Mouse (Mus musculus) layer of hippocampus, adult 2 months (tissue): Measurements from ENCODE around the gene Smpd3. TPM values are rescaled to one million over a fixed set of nuclear protein-coding genes. Genes with fewer than 3 reads are reported as not detected.

Experiments used
- DNase-seq, 2 experiments: peaks; one replicate each; pipeline ENCODE4 v3.0.0; 2022; ENCODE audit warnings: low spot score in 2 of 2
- H3K27ac ChIP-seq: fragments of 200-600 bp; 2 replicates; pipeline ENCODE4 v1.8.1; 2022
- H3K4me3 ChIP-seq: fragments of 200-600 bp; 2 replicates; pipeline ENCODE4 v1.8.1; 2022; ENCODE audit warnings: mild to moderate bottlenecking
- CTCF ChIP-seq: fragments of 200-600 bp; conservative IDR thresholded peaks from 2 replicates; pipeline ENCODE4 v1.8.1; 2022; ENCODE audit warnings: antibody characterized with exemption, mild to moderate bottlenecking, moderate library complexity
- total RNA-seq, 2 experiments: library from RNA; stranded (reverse); gene quantifications; 2 replicates each; pipeline ENCODE4 v1.2.3; 2021

The Smpd3 gene
- total RNA-seq, 2 experiments from 2014 or later: 74.2 to 75.8 TPM

DNA sequence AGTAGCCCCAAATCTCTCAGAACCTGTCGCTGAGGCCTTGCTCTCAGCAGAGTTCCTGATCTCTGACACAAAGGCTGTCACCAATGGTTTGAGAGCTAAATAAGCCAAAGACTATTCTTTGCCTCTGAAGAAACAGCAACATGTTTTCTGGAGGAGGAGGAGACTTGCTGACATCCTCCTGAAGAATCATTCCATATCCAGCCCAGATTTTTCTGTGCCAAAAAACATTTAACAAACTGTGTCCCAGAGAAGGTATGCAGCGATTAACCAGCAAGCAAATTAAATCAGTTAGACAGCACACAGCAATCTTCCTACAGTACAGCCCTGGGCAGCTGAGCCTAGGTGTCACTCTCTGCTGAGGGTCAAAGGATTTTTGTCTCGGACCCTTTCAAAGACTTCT lies 64.3 kb downstream of the Smpd3 start:
- Histone ChIP-seq H3K27ac (peak overlapping the region; percentile 96), H3K4me3 (no peak overlapping the region)
- no peak for TF ChIP-seq CTCF
- no peak for DNase-seq

DNA sequence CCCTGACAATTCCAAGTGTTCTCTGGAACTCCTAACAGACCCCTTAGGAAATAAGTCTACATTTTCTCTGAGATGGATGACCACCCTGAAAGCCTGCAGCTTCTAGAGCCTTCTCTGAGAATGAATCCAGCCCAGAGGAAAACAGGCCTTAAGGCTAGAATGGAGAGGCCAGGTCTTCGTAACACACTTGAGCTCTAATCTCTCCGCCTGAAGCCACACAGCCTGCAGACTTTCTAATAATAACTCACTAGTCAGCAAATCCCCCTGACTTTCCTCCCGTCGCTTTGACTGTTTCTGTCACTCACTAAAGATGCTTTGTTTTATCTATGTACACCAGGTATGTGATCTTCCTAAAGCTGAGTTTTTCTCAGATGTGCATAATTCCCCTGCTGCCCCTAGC lies 66.4 kb downstream of the Smpd3 start:
- TF ChIP-seq CTCF: no peak
- no peak for DNase-seq
- no peak overlapping the region for H3K4me3 ChIP-seq
- H3K27ac ChIP-seq: peak overlapping the region; percentile 96

DNA sequence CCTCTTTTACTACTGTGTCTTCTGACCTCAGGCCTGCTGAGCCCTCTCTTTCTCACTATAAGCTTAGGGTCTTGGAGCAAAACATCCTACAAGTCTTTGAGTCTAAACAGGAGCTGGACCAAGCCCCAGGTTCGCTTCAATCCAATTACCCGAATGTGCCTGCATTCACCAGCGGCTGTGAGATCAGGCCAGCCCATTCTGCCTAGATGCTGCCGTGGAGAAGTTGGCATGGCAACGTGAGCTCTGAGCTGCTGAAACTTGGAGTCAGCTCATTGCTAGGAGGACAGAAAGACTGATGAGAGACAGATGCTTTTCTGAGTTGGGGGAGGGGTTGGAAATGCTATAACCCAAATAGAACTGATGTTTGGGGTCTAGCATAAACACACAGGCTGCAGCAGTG lies 67.0 kb downstream of the Smpd3 start:
- no peak for TF ChIP-seq CTCF
- DNase-seq: peak; percentile 71 to 88
- Histone ChIP-seq H3K27ac (peak overlapping the region; percentile 96), H3K4me3 (no peak overlapping the region)

DNA sequence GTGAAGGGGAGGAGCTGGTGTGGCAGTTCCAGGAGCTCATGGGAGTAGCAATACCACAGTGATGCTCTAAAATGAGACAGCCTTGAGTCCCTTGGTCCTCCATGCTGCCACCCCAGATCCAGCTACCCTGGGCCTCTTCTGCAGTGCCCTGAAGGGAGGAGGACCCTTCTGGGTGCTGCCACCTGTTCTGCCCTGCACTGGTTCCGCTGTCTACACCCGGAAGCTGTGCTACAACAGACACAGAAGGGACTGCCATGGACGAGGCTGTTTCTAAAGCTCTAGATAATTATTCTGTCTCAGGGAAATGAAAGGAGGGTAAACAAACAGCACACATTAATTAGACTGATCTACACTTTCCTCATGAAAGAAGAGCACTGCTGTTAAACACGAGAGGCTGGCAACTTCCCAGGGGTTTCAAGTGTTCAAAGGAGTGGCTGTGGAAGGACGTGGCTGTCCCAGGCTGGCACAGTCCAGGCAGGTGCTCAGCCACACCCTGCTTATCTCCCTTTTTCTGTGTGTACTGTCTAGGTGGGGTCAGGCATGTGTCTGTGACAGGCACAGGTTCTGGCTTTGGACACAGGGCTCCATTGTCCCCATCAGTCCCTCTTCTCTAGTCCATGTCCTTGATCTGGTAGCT lies 69.0 kb downstream of the Smpd3 start:
- TF ChIP-seq CTCF: no peak
- Histone ChIP-seq H3K27ac (peak overlapping the region; percentile 96), H3K4me3 (no peak overlapping the region)
- no peak for DNase-seq

DNA sequence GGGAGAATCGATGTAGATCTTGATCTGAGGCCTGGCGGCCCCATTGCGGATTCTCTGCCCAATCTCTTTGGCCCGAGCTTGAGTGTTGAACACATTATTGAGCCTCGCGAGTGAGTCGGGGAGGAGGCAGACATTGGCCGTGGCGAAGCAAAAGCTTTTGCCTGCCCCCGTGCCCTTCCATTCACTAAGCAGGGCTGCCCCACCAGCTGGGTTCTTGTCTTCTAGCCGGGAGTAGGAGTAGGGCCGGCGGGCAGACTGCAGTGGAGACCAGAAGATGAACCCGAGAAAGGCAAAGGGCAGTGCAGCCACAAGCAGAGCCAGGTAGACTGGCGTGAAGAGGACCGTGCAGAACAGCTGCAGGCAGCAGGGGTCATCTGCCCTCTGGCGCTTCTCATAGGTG lies 72.4 kb downstream of the Smpd3 start:
- H3K4me3 ChIP-seq: no peak overlapping the region
- peak overlapping the region; percentile 61; the same call in 1 of the 2 replicates for H3K27ac ChIP-seq
- TF ChIP-seq CTCF: no peak
- no peak for DNase-seq

DNA sequence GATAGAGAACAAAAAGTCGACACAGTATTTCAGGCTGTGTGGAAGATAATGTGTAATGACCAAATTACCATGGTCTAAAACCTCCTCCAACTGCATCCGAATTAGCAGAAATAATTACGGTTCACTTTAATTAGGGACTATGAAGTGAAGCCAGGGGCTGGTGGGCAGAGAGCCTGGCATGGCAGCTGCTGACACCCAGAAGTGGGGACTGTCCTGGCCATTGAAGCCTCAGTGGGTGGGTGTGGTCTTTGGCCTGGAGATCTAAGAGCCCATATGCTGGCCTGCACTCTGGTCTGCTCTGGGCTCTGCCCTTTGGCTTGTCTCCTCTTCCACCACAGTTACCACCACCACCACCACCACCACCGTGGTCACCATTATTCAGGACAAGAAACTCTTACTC lies 73.9 kb downstream of the Smpd3 start:
- TF ChIP-seq CTCF: no peak
- no peak for DNase-seq
- Histone ChIP-seq H3K4me3 (no peak overlapping the region), H3K27ac (peak overlapping the region; percentile 61; the same call in 1 of the 2 replicates)

DNA sequence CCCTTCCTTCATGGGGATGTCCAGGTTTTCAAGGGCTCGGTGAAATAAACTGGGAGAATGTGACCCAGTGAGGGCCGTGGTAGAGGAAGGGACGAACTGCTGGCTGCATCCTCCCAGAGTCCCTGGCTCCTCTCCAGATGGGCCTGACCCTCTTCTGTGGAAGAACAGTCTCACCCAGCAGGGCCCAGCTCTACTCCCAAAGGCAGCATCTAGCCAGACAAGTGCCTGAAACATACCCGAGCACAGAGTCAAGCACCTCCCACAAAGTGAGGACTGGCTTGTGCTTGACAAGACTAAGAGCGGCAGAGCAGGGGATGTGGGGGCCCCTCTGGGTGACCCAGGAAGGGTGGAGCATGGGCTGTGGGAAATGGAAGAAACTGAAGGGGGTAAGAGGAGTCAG lies 75.4 kb downstream of the Smpd3 start:
- TF ChIP-seq CTCF: no peak
- peak overlapping the region; percentile 61 for H3K27ac ChIP-seq
- DNase-seq: no peak
- no peak overlapping the region for H3K4me3 ChIP-seq

DNA sequence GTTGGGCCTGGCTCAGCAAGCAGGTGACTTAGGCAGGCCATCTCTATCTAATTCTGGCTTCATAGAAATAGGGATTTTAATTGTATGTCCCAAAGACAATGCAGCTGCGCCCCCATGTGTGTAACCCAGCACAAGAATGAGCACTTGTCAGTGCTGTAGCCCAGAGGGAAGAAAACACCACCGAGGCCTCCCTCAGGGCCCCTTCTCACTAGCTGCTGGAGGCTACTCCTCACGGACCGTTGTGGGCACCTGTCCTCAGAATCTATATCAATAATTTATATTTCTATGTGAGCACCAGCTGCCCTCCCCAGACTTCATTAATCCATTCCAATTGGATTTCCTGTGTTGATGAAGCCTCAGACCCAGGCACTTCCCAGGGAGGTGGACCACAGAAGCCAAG lies 76.9 kb downstream of the Smpd3 start:
- no peak for DNase-seq
- no peak for TF ChIP-seq CTCF
- no peak overlapping the region for H3K27ac ChIP-seq
- no peak overlapping the region for H3K4me3 ChIP-seq

DNA sequence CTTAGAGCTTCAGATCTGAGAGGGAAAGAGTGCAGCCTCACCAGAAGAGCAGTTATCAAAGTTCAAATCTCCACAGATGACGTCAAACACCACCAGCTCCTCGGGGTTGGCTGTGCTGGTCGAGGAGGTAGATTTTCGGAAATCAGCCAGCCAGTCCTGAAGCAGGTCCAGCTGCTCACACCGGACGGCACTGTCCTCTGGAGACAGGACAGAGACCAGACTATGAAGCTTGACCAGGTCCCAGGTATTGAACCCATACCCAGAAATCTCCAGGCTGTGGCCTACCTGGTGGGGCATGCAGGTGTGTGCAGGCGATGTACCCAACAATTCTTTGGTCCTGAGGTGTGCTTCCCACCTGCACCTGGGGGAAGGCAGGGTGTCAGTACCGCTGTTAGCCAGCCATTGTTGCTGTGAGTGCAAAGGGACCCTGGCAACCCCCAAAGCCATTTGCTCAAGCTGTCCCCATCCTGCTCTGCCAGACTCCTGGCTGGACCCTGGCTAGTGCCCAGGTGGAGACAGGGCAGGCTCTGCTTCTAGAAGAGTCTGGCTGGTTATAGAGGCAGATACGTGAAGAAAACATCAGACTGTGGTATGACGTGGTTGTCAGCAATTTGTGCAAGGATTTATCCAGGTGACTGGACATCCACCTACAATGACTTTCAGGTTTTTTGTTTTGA lies 78.1 kb downstream of the Smpd3 start:
- TF ChIP-seq CTCF: no peak
- H3K4me3 ChIP-seq: no peak overlapping the region
- no peak for DNase-seq
- H3K27ac ChIP-seq: no peak overlapping the region

DNA sequence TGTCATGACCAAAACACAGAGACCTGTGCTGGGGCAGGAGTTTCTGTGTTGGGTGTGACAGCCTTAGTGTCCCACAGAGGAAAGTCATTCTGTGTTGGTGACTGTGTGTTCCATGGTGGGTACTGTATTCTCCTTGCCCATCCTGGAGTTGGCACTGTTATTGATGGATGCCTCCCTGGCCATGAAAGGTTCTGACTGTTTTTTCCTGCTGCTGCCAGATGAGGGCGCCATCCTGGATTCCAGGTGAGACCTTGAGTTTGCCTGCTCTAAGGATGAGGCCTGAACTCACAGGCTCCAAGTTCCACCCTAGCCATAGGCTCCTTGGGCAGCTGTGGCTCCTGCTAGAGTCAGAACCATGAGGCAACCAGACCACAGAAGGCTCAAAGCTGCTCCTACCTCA lies 79.6 kb downstream of the Smpd3 start:
- peak; percentile 68 for TF ChIP-seq CTCF
- no peak for DNase-seq
- Histone ChIP-seq H3K27ac (no peak overlapping the region), H3K4me3 (no peak overlapping the region)

DNA sequence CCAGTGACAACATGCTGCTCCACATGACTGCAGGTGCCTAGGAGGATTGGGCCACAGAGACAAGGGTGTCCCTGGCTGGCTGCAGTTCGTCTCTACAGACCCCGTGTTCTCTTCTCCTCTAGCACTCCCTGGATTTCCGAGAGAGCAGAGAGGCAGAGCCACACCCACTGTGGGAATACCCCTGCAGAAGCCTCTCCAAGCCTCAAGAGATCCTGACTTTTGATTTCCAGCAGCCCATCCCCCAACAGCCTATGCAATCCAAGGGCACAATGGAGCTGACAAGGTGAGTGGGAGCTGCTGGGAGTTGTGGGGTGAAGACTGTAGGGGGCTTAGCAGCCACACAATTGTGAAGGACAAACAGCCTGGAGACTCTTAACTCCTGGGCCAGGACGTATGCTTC lies 87.6 kb downstream of the Smpd3 start:
- no peak for DNase-seq
- Histone ChIP-seq H3K27ac (0 out of 2 replicates have a peak overlapping the region, but pooled peaks have one; percentile 36), H3K4me3 (no peak overlapping the region)
- TF ChIP-seq CTCF: no peak

DNA sequence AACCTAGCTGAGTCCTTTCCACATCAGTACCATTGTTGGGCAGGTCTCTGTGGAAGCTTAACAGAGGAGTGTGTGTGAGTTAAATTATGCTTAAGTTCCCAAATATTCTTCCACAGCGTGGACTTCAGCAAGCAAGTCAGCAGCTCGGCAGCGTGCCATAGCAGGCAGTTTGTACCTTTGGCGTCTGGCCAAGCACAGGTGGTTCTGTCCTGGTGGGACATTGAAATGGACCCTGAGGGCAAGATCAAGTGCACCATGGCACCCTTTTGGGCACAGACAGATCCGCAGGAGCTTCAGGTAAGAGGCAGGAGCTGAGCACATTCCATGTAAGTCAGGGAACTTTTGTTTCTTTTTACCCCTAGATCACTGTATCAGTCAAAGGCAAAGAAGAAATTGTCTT lies 100.7 kb downstream of the Smpd3 start:
- Histone ChIP-seq H3K27ac (no peak overlapping the region), H3K4me3 (no peak overlapping the region)
- TF ChIP-seq CTCF: no peak
- no peak for DNase-seq

DNA sequence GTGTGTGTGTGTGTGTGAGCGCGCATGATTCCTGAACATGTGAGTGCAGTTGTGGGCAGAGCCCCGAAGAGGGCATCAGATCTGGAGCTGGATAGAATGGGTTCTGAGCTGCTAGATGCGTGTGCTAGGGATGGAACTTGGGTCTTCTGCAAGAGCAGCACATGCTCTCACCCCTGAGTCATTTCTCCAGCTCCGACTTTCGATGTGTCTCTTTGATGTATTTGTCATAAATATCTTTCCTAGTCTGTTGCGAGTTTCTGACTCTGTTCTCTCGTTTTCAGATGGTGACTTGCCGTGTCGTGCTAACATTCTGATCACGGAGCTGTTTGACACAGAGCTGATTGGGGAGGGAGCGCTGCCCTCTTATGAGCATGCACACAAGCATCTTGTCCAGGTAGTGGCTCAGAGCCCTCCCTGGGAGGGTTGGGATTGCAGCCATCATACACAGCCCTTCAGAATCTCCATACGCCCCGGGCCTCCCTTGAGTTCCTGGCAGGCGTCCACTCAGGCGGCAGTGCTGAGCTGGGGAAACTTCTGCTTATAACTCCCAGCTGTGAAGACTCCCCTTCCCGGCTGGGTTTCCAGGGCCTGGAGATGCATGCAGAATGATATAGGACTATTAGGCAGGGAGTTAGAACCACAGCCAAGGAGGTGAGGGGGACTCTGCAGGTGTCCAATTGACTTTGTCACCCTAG lies 103.1 kb downstream of the Smpd3 start:
- no peak for DNase-seq
- no peak for TF ChIP-seq CTCF
- Histone ChIP-seq H3K27ac (no peak overlapping the region), H3K4me3 (no peak overlapping the region)
